Mouse (Mus musculus) lung, postnatal 10 days (tissue): Measurements from ENCODE around the gene Tep1.
A peak's percentile ranks its signal among the peaks of the same experiment; 100 is the strongest.

Experiments used
- DNase-seq: peaks from one replicate; pipeline ENCODE4 v3.0.0; 2021

Tep1 gene

DNA sequence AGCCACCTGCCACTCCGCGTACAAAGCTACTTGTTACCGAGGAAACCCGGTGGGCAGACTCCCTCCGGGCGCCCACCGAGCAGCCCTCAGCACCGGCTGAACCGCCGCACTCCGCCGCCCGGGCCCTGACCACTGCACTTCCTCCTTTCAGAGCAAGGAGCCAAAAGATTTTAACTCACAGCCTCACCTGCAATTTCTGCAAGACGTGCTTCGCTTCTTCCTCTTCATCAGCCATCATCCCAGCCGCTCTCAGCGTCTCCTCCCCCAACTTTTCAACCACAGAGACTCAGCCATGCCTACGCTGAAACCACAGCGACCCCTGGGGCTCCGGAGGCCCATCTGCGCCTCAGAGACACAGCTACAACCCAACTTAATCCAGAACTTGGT, 85.1 kb downstream of the Tep1 start, which contains the start of gene Ttc5:
TSS of gene Ttc5 (minus strand) at position 269 of the 387 bp plus-strand sequence.
- DNase-seq = peak; percentile 94

DNA sequence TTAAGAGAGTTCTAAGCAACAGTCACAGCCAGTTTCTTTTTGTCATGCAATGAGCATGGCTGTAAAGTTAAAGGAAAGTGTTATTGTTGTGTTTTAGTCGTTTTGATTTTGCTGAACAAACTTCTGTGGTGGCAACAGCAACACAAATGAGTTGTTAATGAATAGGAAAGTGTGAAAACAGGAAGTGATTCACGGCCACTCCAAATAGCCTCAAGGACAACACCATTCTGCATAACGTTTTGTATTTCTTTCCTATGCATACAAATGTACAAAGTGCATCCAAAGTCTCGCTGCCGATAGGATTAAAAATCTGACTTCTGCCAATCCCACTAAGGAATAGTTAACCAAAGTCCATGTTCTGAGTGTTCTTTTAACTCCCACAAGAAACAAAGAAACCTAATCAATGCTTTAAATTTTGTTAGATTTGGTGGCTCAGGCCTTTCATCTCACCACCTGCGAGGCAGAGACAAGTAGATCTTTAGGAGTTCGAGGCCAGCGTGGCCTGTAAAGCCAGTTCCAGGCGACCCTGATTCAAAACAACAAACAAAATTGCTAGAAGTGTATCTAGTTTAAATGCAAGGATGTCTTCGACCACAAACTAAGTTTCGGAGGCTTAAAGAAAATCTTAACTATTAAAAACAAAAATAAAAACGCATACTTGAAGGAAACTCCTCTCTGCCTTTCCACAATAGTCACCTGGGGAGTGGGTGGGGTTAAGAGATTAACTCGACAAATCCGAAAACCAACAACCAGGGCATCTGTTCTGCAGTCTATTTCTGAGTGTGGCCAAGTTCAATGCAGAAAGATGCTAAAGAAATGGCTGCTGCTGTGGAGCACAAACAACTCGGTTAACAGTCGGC, 85.7 kb downstream of the Tep1 start:
- peak; percentile 15 for DNase-seq

DNA sequence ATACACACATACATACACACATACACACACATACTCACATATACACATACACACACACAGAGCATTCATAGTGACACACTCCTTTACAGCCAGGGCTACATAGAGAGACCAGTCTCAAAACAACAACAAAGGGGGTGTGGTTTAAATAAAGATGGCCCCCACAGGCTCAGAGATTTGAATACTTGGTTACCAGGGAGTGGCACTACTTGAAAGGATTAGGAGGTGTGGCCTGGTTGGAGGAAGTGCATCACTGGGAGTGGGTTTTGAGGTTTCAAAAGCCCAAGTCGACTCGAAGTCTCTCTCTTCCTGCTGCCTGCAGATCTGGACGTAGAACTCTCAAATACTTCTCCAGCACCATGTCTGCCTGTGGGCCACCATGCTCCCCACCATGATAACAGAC, 88.2 kb downstream of the Tep1 start:
- DNase-seq = no peak
